Mouse (Mus musculus) hindbrain, embryonic 12.5 days (tissue): Measurements from ENCODE around the gene Spsb1. TPM values are rescaled to one million over a fixed set of nuclear protein-coding genes. Genes with fewer than 3 reads are reported as not detected.
A peak's percentile ranks its signal among the peaks of the same experiment; 100 is the strongest.

Source experiments
- ATAC-seq: fragments of 200-750 bp; cut with Nextera tagmentation; 2 replicates; pipeline ENCODE4 v1.8.0; 2017; ENCODE audit warnings: moderate TSS enrichment; ENCODE audit not compliant: low FRiP score
- H3K27ac ChIP-seq: fragments of 300-500 bp; sonication (generic); 2 replicates; pipeline ENCODE4 v1.5.1; 2016; ENCODE audit warnings: mild to moderate bottlenecking
- H3K27me3 ChIP-seq: fragments of 300-500 bp; sonication (generic); 2 replicates; pipeline ENCODE4 v1.6.1; 2016; ENCODE audit warnings: mild to moderate bottlenecking
- H3K36me3 ChIP-seq: fragments of 300-500 bp; sonication (generic); 2 replicates; pipeline ENCODE4 v1.6.1; 2016; ENCODE audit warnings: mild to moderate bottlenecking
- H3K4me1 ChIP-seq: fragments of 300-500 bp; sonication (generic); 2 replicates; pipeline ENCODE4 v1.6.1; 2016
- H3K4me2 ChIP-seq: fragments of 300-500 bp; sonication (generic); replicated peaks from 2 replicates; pipeline ENCODE4 v1.6.1; 2016; ENCODE audit warnings: mild to moderate bottlenecking
- H3K4me3 ChIP-seq: fragments of 300-500 bp; sonication (generic); 2 replicates; pipeline ENCODE4 v1.5.1; 2016; ENCODE audit warnings: mild to moderate bottlenecking
- H3K9ac ChIP-seq: fragments of 300-500 bp; sonication (generic); 2 replicates; pipeline ENCODE4 v1.6.1; 2016; ENCODE audit warnings: mild to moderate bottlenecking, moderate library complexity
- H3K9me3 ChIP-seq: fragments of 300-500 bp; sonication (generic); replicated peaks from 2 replicates; pipeline ENCODE4 v1.6.1; 2016; ENCODE audit warnings: mild to moderate bottlenecking
- WGBS: fragments of 180-500 bp; shearing (Covaris S2); methylation state at CpG from one replicate; pipeline ENCODE4 v1.1.7; 2016; 5-methylcytosine and 5-hydroxymethylcytosine counted together
- polyA plus RNA-seq: library from polyadenylated mRNA; unstranded; fragments of >200 nt; fragmentation: Nextera tagmentation; extraction: Ambion mirVana; gene quantifications from 2 replicates; pipeline ENCODE4 v1.2.1, GENCODE M21; 2016

Gene Spsb1
- polyA plus RNA-seq, 1 experiment from 2014 or later = 15.5 TPM

DNA sequence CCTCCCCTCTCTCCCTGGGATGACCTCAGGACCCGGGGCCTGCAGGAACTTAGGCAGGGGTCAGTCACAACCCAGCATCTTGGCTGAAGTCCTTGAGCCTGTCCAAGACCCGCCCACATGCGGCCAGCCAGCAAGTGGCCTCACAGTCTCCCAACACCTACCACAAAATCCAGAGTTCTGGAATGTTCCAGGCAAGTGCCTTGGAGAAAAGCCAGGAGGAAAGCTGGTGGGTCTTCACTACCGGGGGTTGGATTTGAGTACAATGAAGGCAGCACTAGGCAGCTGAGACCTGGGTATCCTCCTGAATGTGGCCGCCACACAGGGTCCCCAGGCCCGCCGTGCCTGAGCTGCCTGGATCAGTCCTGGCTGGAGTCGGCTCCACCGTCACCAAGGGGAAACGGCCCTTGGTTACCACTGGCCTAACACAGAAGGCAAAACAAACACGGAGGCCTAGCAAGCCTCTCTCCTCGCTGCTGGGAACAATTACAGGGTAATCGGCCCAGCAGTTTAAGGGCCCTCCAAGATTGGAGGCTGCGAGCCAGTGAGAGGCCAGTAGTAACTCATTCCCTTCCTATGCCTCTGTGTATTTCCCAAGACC lies 32.6 kb downstream of the Spsb1 start:
- H3K36me3 ChIP-seq = no peaks in the 10 kb centered on the region
- H3K27ac ChIP-seq = peak overlapping the region; percentile 60
- 0 out of 2 replicates have a peak, but pooled peaks have one; percentile 43 for ATAC-seq
- no peak overlapping the region for H3K4me3 ChIP-seq
- H3K27me3 ChIP-seq = 0 out of 2 replicates have a peak, but pooled peaks cover 8% of the 10 kb centered on the region
- no peak overlapping the region for H3K4me2 ChIP-seq
- H3K9me3 ChIP-seq = no peaks in the 10 kb centered on the region
- H3K4me1 ChIP-seq = peaks cover 56% of the 10 kb centered on the region
- WGBS = 26% methylated on average over 14 of the region's 14 CpGs
- 0 out of 2 replicates have a peak overlapping the region, but pooled peaks have one; percentile 3 for H3K9ac ChIP-seq

- Histone ChIP-seq H3K4me1 (peaks cover 60% of the 10 kb centered on the region), H3K9me3 (no peaks in the 10 kb centered on the region), H3K4me3 (no peak overlapping the region), H3K4me2 (peak overlapping the region; percentile 2; the same call in 1 of the 2 replicates), H3K27me3 (0 out of 2 replicates have a peak, but pooled peaks cover 8% of the 10 kb centered on the region), H3K36me3 (no peaks in the 10 kb centered on the region), H3K27ac (peak overlapping the region; percentile 35; the same call in 1 of the 2 replicates), H3K9ac (no peak overlapping the region)
- ATAC-seq = no peak
- WGBS = 28% methylated on average over 12 of the region's 12 CpGs
Observed at GRCm38 (mm10) chr4:149920886-149921285, 34.0 kb downstream of the Spsb1 start.

DNA sequence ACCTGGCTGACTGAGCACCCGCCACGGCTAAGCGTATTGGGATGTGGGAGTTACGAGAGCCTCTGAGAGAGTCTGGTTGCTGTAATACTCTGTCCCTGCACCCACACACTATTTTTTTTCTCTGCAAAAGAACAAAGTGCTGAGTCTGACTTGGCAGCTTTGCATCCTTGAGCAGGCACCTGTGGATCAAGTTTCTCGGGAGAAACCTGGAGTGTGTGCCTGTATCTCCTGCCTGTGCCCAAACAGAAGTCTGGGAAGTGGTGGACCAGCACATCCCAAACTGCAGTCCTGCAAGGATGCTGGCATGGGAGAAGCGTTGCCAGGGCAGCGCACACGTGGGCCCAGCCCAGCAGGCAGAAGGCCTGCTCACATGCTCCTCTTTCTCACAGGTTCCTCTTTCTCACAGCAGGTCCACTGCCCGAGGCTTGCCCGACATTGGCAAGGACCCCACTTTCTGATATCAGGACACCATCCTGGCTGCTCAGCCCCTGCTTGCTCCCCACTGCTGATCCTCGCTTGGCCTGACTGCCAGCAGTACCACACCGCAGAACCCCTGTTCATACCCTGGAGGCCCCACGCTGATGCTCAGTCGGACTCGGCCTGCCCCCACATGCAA lies 36.3 kb downstream of the Spsb1 start:
- 0 out of 2 replicates have a peak overlapping the region, but pooled peaks have one; percentile 8 for H3K9ac ChIP-seq
- no peaks in the 10 kb centered on the region for H3K36me3 ChIP-seq
- no peak overlapping the region for H3K27ac ChIP-seq
- no peak for ATAC-seq
- no peak overlapping the region for H3K4me3 ChIP-seq
- 0 out of 2 replicates have a peak, but pooled peaks cover 11% of the 10 kb centered on the region for H3K27me3 ChIP-seq
- WGBS = 81% methylated on average over 15 of the region's 15 CpGs
- H3K9me3 ChIP-seq = no peaks in the 10 kb centered on the region
- no peak overlapping the region for H3K4me2 ChIP-seq
- peaks cover 68% of the 10 kb centered on the region for H3K4me1 ChIP-seq

DNA sequence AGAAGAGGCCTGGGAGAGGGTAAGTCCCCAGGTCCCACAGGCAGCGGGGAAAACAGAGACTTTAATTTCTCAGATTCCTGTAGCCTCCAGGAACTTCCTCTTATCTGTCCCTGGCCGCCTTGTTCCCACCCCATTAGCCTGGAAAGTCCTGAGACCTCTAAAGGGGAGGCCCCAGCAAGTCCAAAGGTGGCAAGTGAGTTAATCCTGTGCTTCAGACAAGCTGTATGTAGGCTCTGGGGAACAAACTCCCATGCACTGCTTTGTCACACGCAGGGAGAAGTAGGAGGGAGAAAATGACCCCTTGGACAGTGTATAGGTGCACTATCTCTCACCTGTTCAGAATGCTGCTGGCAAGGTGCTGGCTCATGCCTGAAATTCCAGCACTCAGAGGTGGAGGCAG lies 38.0 kb downstream of the Spsb1 start:
- Histone ChIP-seq H3K9me3 (no peaks in the 10 kb centered on the region), H3K9ac (0 out of 2 replicates have a peak overlapping the region, but pooled peaks have one; percentile 1), H3K36me3 (no peaks in the 10 kb centered on the region), H3K4me2 (no peak overlapping the region), H3K4me1 (peaks cover 64% of the 10 kb centered on the region), H3K4me3 (no peak overlapping the region), H3K27ac (no peak overlapping the region), H3K27me3 (0 out of 2 replicates have a peak, but pooled peaks cover 7% of the 10 kb centered on the region)
- no peak for ATAC-seq
- 71% methylated on average over 3 of the region's 3 CpGs for WGBS

- Histone ChIP-seq H3K27ac (peak overlapping the region; percentile 13; the same call in 1 of the 2 replicates), H3K4me1 (peaks cover 54% of the 10 kb centered on the region), H3K36me3 (no peaks in the 10 kb centered on the region), H3K27me3 (0 out of 2 replicates have a peak, but pooled peaks cover 4% of the 10 kb centered on the region), H3K4me2 (no peak overlapping the region), H3K4me3 (no peak overlapping the region), H3K9ac (no peak overlapping the region), H3K9me3 (no peaks in the 10 kb centered on the region)
- no peak for ATAC-seq
- WGBS = 63% methylated on average over 7 of the region's 7 CpGs
Observed at GRCm38 (mm10) chr4:149913709-149914370, 41.0 kb downstream of the Spsb1 start.

GRCm38 (mm10) chr4:149912451-149912850 lies 42.4 kb downstream of the Spsb1 start:
- H3K4me2 ChIP-seq = no peak overlapping the region
- H3K9me3 ChIP-seq = no peaks in the 10 kb centered on the region
- H3K36me3 ChIP-seq = no peaks in the 10 kb centered on the region
- H3K27ac ChIP-seq = no peak overlapping the region
- no peak overlapping the region for H3K9ac ChIP-seq
- no peak overlapping the region for H3K4me3 ChIP-seq
- peaks cover 49% of the 10 kb centered on the region for H3K4me1 ChIP-seq
- ATAC-seq = no peak
- H3K27me3 ChIP-seq = peaks cover 4% of the 10 kb centered on the region; the same call in 1 of the 2 replicates
- 49% methylated on average over 4 of the region's 4 CpGs for WGBS

DNA sequence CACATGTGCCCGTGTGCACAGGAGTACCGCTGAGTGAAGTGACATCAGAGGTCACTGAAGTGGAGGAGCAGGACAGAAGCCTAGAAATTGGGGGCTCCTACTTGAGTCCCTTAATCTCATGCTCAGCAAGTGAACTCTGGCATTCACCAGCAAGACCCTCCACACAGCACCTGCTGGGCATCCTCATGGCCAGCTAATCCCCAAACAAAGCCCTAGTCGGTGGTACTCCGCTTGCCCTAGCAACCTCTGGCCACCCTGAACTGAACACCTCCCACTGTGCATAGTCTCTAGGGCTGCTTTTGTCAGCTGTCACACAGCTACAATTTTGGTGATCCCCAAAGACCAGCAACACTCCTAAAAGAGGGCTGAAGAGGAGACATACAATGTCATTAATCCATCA lies 44.3 kb downstream of the Spsb1 start:
- Histone ChIP-seq H3K4me2 (no peak overlapping the region), H3K4me3 (no peak overlapping the region), H3K27ac (no peak overlapping the region), H3K27me3 (peaks cover 4% of the 10 kb centered on the region; the same call in 1 of the 2 replicates), H3K9ac (no peak overlapping the region), H3K9me3 (no peaks in the 10 kb centered on the region), H3K4me1 (peaks cover 48% of the 10 kb centered on the region), H3K36me3 (no peaks in the 10 kb centered on the region)
- ATAC-seq = no peak
- WGBS = 65% methylated on average over 4 of the region's 4 CpGs

- Histone ChIP-seq H3K4me1 (peaks cover 43% of the 10 kb centered on the region), H3K27ac (no peak overlapping the region), H3K4me2 (no peak overlapping the region), H3K27me3 (peaks cover 1% of the 10 kb centered on the region; the same call in 1 of the 2 replicates), H3K4me3 (no peak overlapping the region), H3K36me3 (peaks cover 4% of the 10 kb centered on the region; the same call in 1 of the 2 replicates), H3K9me3 (no peaks in the 10 kb centered on the region), H3K9ac (no peak overlapping the region)
- ATAC-seq = no peak
- 89% methylated on average over 13 of the region's 13 CpGs for WGBS
Observed at GRCm38 (mm10) chr4:149909551-149909950, 45.3 kb downstream of the Spsb1 start.

DNA sequence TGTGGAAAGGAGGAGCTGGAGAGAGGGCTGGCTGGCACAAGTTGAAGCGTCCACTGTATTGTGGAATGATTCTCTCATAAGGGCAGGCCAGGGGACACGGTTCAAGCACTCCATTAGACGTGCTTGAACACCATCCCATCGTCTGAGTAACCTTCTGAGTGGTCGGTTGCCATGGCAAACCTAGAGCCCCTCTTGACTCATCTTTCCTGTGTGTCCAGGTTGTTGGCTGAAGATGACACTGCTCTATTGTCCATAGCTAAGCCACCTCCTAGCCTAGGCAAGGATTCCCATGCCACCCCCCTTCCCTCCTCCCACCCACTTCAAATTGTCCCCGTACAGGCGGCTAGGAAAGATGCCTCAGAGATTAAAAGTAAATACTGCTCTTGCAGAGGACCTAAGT lies 45.9 kb downstream of the Spsb1 start:
- Histone ChIP-seq H3K4me2 (no peak overlapping the region), H3K9me3 (no peaks in the 10 kb centered on the region), H3K9ac (no peak overlapping the region), H3K27ac (no peak overlapping the region), H3K4me1 (peaks cover 37% of the 10 kb centered on the region), H3K36me3 (peaks cover 6% of the 10 kb centered on the region; the same call in 1 of the 2 replicates), H3K27me3 (no peaks in the 10 kb centered on the region; the same call in 1 of the 2 replicates), H3K4me3 (no peak overlapping the region)
- no peak for ATAC-seq
- WGBS = 56% methylated on average over 7 of the region's 7 CpGs

DNA sequence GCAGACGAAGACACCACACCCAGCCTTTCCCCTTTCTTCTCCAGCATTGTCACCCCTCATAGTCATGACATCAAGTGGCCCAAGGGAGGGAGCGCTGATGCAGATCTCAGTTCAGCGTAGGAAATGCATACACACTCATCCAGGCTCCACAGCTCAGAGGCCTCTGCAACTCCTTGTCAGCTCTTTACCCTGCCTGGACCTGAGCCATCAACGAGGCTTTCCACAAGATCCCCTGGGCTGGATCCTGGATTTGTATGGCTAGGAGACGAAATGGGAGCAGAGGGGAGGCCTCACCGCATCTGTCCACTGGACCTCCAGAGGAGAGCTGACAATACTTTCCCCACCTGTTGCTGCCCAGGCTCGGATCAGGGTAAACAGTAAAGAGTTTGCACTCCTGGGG lies 47.2 kb downstream of the Spsb1 start:
- WGBS = 53% methylated on average over 7 of the region's 7 CpGs
- ATAC-seq = no peak
- Histone ChIP-seq H3K4me2 (no peak overlapping the region), H3K9ac (no peak overlapping the region), H3K27me3 (peaks cover 3% of the 10 kb centered on the region; the same call in 1 of the 2 replicates), H3K27ac (no peak overlapping the region), H3K36me3 (peaks cover 6% of the 10 kb centered on the region; the same call in 1 of the 2 replicates), H3K4me3 (no peak overlapping the region), H3K9me3 (no peaks in the 10 kb centered on the region), H3K4me1 (peaks cover 25% of the 10 kb centered on the region)

DNA sequence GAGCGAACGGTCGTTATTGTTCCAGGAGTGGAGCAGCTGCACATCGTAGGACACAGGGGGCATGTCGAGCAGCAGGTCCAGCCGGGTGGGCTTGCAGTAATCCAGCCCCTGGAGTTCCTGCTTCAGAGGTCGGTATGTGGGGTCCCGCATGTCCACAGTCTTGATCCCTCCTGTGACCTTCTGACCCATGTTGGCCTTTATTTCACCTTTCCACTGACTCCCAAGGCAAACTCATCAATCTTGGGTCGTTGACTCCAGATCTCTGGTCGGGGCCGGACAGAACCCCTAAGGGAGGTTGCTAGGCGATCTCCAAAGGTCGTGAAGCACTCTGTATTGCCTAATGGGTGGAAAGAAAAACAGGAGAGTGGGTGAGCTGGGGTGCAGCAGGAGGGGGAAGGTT lies 47.9 kb downstream of the Spsb1 start:
- H3K4me1 ChIP-seq = peaks cover 21% of the 10 kb centered on the region

More for the DNA sequence above, 47.9 kb downstream of the Spsb1 start:
- Histone ChIP-seq H3K9me3 (no peaks in the 10 kb centered on the region), H3K4me2 (no peak overlapping the region), H3K27ac (no peak overlapping the region), H3K27me3 (peaks cover 3% of the 10 kb centered on the region; the same call in 1 of the 2 replicates), H3K9ac (no peak overlapping the region), H3K36me3 (peaks cover 6% of the 10 kb centered on the region; the same call in 1 of the 2 replicates), H3K4me3 (no peak overlapping the region)
- 31% methylated on average over 13 of the region's 13 CpGs for WGBS
- no peak for ATAC-seq
